Mouse (Mus musculus) intestine, postnatal 0 days (tissue): Measurements from ENCODE around the gene Prep. TPM values are rescaled to one million over a fixed set of nuclear protein-coding genes. Genes with fewer than 3 reads are reported as not detected.

Source experiments
- ATAC-seq: fragments of 200-750 bp; cut with Nextera tagmentation; 2 replicates; pipeline ENCODE4 v1.8.0; 2017; ENCODE audit warnings: mild to moderate bottlenecking, moderate TSS enrichment, moderate library complexity
- H3K27ac ChIP-seq: fragments of 300-500 bp; sonication (generic); 2 replicates; pipeline ENCODE4 v1.5.1; 2014; ENCODE audit warnings: mild to moderate bottlenecking, low read depth, low read length, moderate library complexity
- H3K27me3 ChIP-seq: fragments of 300-500 bp; sonication (generic); replicated peaks from 2 replicates; pipeline ENCODE4 v1.6.1; 2014; ENCODE audit warnings: low read length, mixed read lengths; ENCODE audit not compliant: control insufficient read depth, insufficient read depth
- H3K36me3 ChIP-seq: fragments of 300-500 bp; sonication (generic); 2 replicates; pipeline ENCODE4 v1.6.1; 2014; ENCODE audit warnings: mild to moderate bottlenecking, moderate library complexity; ENCODE audit not compliant: control insufficient read depth, insufficient read depth
- H3K4me1 ChIP-seq: fragments of 300-500 bp; sonication (generic); replicated peaks from 2 replicates; pipeline ENCODE4 v1.6.1; 2014; ENCODE audit warnings: antibody characterized with exemption, low read length, mixed read lengths; ENCODE audit not compliant: control insufficient read depth, insufficient read depth
- H3K4me2 ChIP-seq: fragments of 300-500 bp; sonication (generic); replicated peaks from 2 replicates; pipeline ENCODE4 v1.6.1; 2014; ENCODE audit warnings: low read depth, mild to moderate bottlenecking, moderate library complexity
- H3K4me3 ChIP-seq: fragments of 300-500 bp; sonication (generic); 2 replicates; pipeline ENCODE4 v1.5.1; 2014; ENCODE audit warnings: low read depth, low read length
- H3K9ac ChIP-seq: fragments of 300-500 bp; sonication (generic); 2 replicates; pipeline ENCODE4 v1.6.1; 2014; ENCODE audit warnings: mild to moderate bottlenecking, low read depth, low read length
- H3K9me3 ChIP-seq: fragments of 300-500 bp; sonication (generic); 2 replicates; pipeline ENCODE4 v1.6.1; 2016; ENCODE audit warnings: mixed run types; ENCODE audit not compliant: control insufficient read depth
- CTCF ChIP-seq: sonication (generic); IDR thresholded peaks from 2 replicates; pipeline ENCODE4 v1.5.1; 2016; ENCODE audit warnings: low read depth, mild to moderate bottlenecking, control low read depth, antibody characterized with exemption, moderate library complexity
- WGBS: fragments of 180-500 bp; shearing (Covaris S2); extraction: QIAGEN DNeasy Blood & Tissue Kit; methylation state at CpG from one replicate; pipeline ENCODE4 v1.1.7; 2014; 5-methylcytosine and 5-hydroxymethylcytosine counted together
- polyA plus RNA-seq: library from polyadenylated mRNA; unstranded; fragments of >200 nt; fragmentation: Nextera tagmentation; extraction: Ambion mirVana; gene quantifications from 2 replicates; pipeline ENCODE4 v1.2.1, GENCODE M21; 2015

Gene Prep
- polyA plus RNA-seq, 1 experiment from 2014 or later, result 7.0 TPM

DNA sequence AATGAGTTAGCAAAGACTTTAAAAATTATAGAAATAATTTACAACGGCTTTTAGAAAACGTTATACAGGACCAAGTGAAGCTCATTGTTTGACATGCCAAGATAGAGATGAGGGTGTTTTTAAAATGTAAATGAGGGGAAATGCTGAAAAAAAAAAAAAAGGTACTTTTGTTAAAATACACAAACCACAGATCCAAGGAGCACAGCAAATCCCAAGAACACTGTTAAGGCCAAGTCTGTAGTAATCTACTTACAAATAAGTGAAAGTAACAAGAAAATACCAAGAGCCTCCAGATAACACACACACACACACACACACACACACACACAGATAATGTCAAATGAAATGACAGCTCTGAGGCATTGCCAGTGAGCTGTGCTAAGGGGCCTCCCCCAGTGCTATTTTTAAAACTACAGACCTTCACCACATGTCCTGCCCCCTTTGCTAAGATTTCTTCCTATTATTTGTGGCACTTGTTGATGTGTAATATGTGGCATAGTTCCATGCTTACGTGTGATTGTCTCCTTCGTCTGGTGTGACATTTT is 37.6 kb downstream of the Prep start:
- no peak for TF ChIP-seq CTCF
- WGBS, result 83% methylated on average over 4 of the region's 4 CpGs

DNA sequence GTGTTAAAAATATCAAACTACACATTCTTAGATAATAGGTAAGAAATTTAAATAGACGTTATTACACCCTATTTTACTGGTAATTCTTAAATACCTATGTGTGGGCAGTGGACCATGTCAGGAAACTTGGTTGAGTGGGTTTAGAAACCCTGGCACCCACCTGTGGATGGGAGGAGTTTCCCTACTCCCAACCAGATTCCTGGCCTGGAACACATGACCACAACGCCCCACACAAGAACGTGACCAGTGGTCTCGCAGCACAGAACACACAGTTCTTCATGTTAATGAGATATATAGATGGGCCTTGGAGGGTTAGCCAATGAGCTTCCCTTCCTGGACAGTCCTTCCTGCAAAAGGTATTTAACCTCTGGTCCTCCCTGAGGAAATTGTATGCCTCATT is 39.5 kb downstream of the Prep start:
- Histone ChIP-seq H3K27me3 (no peaks in the 10 kb centered on the region), H3K9me3 (no peaks in the 10 kb centered on the region), H3K36me3 (peaks cover 18% of the 10 kb centered on the region), H3K9ac (no peak overlapping the region), H3K27ac (no peak overlapping the region), H3K4me2 (no peak overlapping the region), H3K4me1 (no peaks in the 10 kb centered on the region), H3K4me3 (no peak overlapping the region)
- no peak for ATAC-seq
- no peak for TF ChIP-seq CTCF
- WGBS, result 93% methylated on average over 4 of the region's 4 CpGs

More for the DNA sequence above, 37.6 kb downstream of the Prep start:
- H3K4me2 ChIP-seq, result no peak overlapping the region
- no peak for ATAC-seq
- no peak overlapping the region for H3K4me3 ChIP-seq
- H3K27me3 ChIP-seq, result no peaks in the 10 kb centered on the region
- H3K4me1 ChIP-seq, result no peaks in the 10 kb centered on the region
- no peak overlapping the region for H3K9ac ChIP-seq
- H3K9me3 ChIP-seq, result no peaks in the 10 kb centered on the region
- H3K27ac ChIP-seq, result no peak overlapping the region
- peaks cover 16% of the 10 kb centered on the region for H3K36me3 ChIP-seq

DNA sequence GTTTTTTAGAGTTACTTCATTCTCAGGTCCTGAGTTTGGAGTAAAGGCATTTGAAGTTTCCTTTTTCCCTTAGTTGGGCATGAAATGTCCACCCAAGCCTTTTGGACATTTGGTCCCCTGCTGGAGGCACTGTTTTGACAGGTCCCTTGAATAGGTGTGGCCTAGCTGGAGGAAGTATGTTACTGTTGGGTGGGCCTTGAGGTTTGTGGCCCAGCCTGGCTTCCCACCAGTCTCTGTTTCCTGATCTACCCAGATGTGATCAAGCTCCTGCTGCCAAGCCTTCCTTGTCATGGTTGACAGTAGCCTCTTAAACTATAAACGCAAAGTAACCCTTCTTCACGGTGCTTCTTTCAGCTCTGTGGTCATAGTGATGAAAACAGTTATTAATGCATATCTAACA is 40.3 kb downstream of the Prep start:
- no peaks in the 10 kb centered on the region for H3K27me3 ChIP-seq
- no peak overlapping the region for H3K4me2 ChIP-seq
- TF ChIP-seq CTCF, result no peak
- H3K4me1 ChIP-seq, result no peaks in the 10 kb centered on the region
- H3K36me3 ChIP-seq, result peaks cover 18% of the 10 kb centered on the region
- no peak overlapping the region for H3K4me3 ChIP-seq
- H3K9ac ChIP-seq, result no peak overlapping the region
- no peak overlapping the region for H3K27ac ChIP-seq
- no peak for ATAC-seq
- no peaks in the 10 kb centered on the region for H3K9me3 ChIP-seq
- 89% methylated on average over 2 of the region's 2 CpGs for WGBS

DNA sequence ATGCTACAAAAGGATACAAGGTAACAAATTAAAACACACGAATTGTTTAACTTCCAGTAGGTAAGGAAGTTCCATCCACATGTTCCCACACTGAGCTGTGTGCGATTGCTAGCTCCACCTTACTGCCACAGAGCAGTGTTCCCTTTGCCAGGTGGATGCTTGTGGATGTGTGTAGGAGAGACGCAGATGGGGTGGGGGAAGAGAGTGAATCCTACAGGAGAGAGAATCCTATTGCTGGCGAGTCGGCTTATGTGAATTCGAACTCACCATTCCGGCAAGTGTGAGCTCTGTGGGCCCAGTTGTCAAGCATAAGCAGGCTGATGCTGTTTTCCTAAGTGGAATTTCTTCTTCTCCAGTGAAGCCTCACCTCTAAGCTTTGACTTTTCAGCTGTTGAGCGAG is 42.0 kb downstream of the Prep start:
- 95% methylated on average over 8 of the region's 8 CpGs for WGBS
- ATAC-seq, result no peak
- Histone ChIP-seq H3K4me3 (no peak overlapping the region), H3K27me3 (no peaks in the 10 kb centered on the region), H3K4me1 (no peaks in the 10 kb centered on the region), H3K36me3 (peaks cover 18% of the 10 kb centered on the region), H3K27ac (no peak overlapping the region), H3K9me3 (no peaks in the 10 kb centered on the region), H3K9ac (no peak overlapping the region), H3K4me2 (no peak overlapping the region)
- TF ChIP-seq CTCF, result no peak

DNA sequence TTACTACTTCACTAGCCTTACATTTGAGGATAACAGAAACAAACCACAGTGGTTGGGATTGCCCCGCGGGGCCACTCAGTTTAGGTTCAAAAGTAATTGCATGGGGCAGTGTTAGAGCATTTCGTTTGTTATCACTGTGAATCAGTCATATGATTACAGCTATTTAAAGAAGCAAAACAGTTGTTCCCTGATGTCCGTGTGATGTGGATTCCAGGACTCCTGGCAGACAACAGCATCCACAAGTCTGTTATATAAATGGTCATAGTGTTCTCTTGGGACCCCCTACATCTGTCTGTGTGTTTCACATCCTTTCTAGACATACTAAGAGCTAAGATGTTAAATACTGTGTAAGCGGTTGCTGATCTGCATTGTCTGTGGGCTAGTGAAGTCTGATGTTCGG is 43.0 kb downstream of the Prep start:
- no peak overlapping the region for H3K4me2 ChIP-seq
- H3K4me3 ChIP-seq, result no peak overlapping the region
- H3K27ac ChIP-seq, result no peak overlapping the region
- no peaks in the 10 kb centered on the region for H3K27me3 ChIP-seq
- no peak for ATAC-seq
- no peak overlapping the region for H3K9ac ChIP-seq
- 77% methylated on average over 6 of the region's 6 CpGs for WGBS
- no peak for TF ChIP-seq CTCF
- no peaks in the 10 kb centered on the region for H3K9me3 ChIP-seq
- peaks cover 25% of the 10 kb centered on the region for H3K36me3 ChIP-seq
- H3K4me1 ChIP-seq, result no peaks in the 10 kb centered on the region

DNA sequence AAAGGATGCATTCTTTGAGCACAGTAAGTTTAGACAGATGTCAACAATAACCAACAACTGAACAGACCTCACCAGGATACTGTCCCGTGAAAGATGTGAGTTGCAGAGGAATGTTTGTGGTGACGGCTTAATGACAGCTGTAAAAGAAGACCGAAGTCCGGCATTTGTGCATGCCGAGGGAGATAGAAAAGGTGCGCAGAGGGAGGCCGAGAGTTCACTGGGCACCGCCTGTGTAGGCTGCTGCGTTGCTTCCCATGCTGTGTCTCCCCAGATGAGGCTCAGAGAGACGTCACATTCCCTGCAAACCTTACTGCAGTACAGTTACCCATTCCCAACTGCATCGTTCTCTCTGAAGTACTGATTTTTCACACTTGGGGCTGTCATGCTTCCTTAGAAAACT is 45.9 kb downstream of the Prep start:
- WGBS, result 39% methylated on average over 11 of the region's 11 CpGs
- no peaks in the 10 kb centered on the region for H3K9me3 ChIP-seq
- H3K4me1 ChIP-seq, result no peaks in the 10 kb centered on the region
- H3K9ac ChIP-seq, result no peak overlapping the region
- TF ChIP-seq CTCF, result no peak
- peaks cover 45% of the 10 kb centered on the region for H3K36me3 ChIP-seq
- no peak overlapping the region for H3K4me3 ChIP-seq
- ATAC-seq, result peak; percentile 89
- H3K27ac ChIP-seq, result peak overlapping the region; percentile 60
- H3K27me3 ChIP-seq, result no peaks in the 10 kb centered on the region
- no peak overlapping the region for H3K4me2 ChIP-seq

DNA sequence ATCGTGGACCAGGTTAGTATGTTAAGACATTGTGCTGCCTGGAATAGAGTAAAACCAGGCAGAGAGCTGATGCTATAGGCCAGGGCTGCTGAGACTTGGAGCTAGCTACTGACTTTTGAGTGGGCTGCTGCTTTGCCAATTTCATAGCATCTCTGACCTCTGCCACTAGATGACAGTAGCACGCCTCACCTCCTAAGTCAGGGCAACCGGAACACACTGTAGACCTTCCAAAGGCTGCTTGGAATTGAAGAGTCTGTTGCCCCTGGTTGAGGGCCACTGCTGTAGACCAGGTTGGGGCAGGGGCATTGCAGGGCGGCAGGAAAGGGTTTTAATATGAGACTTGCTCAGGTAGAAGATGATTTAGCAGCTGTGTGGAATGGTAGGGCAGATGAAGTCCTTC is 47.5 kb downstream of the Prep start:
- Histone ChIP-seq H3K27me3 (no peaks in the 10 kb centered on the region), H3K9ac (no peak overlapping the region), H3K27ac (no peak overlapping the region), H3K9me3 (no peaks in the 10 kb centered on the region), H3K36me3 (peaks cover 41% of the 10 kb centered on the region), H3K4me3 (no peak overlapping the region), H3K4me1 (no peaks in the 10 kb centered on the region), H3K4me2 (no peak overlapping the region)
- ATAC-seq, result no peak
- 93% methylated on average over 4 of the region's 4 CpGs for WGBS
- peak; percentile 79 for TF ChIP-seq CTCF
